Mouse (Mus musculus): Measurements from ENCODE around the gene Cdh23.

The Cdh23 gene

GRCm38 (mm10) chr10:60574851-60575250 is 121.4 kb downstream of the Cdh23 start:
- no peak for DNase-seq

GRCm38 (mm10) chr10:60571491-60571890 is 124.8 kb downstream of the Cdh23 start:
- DNase-seq = no peak

DNA sequence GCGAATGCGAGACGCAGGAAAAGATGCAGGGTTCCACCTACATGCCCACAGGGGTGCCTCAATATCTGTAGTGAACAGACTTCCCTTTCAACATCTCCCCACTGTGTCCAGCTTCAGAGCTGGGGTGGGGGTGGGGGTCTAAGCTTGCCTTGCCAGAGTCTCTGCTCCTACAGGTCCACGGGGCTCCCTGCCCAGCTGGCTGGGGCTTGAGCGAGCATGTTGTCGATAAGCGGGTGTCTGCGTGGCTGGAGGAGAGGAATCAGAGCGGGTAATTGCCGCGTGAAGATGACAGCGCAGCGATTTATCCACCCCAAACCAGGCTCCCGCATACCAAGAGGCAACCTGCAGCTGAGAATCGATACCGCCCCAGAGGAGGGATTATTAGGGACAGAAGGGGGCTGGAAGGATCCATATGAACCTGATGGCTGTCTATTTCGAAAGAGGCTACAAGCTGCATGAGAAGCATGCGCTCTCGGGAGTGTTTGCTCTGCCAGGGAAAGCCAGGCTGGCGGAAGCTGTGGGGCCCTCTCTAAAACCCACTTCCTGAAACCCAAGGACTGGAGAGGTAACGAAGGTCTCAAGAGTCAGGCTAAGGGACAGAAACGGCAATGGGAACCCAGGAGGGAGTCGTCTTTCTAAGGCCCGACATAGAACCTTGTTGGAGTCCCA is 129.8 kb downstream of the Cdh23 start:
- no peak for DNase-seq

DNA sequence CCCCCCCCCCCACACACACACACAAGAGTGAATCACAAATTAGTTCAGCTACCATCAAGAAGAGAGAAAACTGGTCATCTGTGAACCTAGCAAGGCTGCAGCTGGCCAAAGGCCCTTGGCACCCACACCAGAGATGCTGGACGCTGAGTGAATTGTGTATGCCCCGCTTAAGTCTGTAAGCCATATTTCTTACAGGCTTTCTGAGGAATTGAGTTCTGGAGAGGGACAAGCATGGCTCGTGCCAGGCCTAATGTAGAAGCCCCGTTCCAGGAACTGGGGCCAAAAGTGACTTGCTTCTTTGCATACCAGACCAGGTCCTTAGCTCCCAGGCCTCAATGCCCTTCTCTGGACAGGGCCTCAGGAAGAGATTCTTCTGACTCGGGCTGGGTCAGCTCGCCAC is 132.2 kb downstream of the Cdh23 start:
- no peak for DNase-seq

- no peak for DNase-seq
Observed at GRCm38 (mm10) chr10:60562946-60563345, 133.3 kb downstream of the Cdh23 start.

DNA sequence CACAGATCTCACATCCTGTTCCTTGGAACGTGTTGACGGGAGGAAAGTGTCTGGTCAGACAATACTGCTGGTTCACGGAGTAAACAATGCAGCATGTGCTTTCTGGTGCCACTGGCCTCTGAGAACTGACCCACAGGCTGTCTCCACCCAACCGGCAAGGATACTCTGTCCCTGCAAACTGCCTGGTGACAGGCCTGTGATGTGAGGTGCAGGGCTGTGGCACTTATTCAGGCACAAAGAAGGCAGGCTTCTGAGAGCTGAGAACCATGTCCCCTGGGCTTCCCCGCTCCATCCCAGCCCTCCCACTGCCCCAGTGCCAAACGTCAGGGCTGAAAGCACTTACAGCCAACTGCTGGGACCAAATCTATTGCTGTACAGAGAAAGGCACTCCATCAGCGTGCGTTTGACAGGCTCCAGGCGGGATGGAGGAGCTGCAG is 137.8 kb downstream of the Cdh23 start:
- no peak for DNase-seq

DNA sequence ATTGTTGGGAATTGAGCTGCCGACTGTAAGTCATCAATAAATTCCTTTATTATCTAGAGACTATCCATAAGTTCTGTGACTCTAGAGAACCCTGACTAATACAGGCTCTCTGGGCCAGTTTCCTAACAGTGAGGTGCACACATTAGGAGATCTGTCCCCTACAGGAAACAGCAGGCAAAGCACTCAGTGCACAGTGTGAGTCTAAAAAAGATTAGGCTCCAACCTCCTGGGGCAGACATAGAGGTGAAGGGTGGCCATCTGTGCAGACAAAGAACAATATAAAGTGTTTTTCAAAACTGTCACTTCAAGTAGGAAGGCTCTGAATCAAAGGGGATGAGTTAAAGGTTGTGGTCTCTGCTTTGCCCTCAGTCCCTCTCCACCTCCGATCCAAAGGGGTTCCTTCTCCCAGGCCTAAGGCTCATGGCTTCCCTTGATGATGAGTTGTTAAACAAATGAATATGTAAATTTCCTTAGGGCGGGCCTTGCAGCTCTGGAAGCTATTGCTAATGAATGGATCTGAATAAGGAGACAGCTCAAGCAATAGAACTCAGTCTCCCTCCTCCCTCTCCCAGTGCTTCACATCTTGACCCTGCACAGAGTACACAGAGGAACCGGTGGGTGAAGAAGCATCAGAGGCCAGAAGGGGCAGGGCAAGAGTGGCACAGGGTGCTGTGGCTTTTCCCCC is 143.2 kb downstream of the Cdh23 start:
- no peak for DNase-seq

DNA sequence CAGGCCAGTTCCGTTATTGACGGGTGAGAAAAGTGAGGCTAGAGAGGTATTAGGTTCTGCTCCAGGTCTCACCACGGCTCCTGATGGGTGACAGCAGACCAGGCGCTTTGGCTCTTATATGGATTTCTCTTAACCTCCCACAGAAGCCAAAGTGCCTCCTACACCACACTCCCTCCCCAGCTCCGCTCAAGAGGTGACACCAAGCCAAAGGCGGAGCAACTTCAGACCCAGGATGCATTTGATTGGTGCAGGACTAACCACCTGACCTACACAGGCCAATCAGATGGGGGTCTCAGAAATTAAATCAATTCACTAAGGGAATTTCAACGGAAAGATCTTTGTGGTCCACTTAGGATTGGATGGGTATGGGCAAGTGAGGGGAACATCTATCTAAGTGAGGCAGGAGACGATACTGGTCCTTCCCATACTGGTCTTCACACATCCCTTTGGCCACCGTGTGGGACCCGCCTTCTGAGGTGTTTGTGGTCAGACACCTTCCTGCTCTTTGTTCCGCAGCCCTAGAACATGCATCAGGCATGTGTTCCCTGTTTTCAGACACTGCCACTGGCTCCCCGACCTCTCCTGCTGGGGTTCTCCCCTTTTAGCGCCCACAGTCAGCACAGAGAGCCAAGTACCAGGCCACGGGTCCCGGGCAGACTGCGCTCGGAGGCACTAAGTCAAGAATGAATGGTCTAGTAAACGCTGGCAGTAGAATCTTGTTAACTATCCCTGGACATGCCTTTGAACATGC is 157.0 kb downstream of the Cdh23 start:
- DNase-seq = no peak

GRCm38 (mm10) chr10:60536098-60536811 is 160.0 kb downstream of the Cdh23 start:
- DNase-seq = no peak

DNA sequence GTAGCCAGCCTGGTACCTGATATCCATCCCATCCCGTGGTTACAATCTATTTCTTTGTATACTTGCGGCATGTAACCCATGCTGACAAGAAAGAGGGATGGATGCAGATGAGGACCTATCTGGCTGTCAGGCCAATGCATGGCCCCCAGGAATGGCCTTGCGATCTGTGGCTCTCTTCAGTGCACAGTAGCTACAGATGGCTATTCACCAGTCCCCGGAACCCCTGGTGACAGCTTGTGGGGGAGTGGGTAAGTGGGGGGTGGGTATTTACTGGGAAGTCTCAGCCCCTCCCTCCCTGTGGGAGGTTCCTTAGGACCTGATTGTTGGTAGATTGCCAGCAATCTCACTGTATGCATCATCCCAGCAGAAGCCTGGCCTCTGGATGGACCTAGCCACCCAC is 163.8 kb downstream of the Cdh23 start:
- no peak for DNase-seq

- peak; percentile 39 for DNase-seq
Observed at GRCm38 (mm10) chr10:60531349-60531748, 164.9 kb downstream of the Cdh23 start.

- no peak for DNase-seq
Observed at GRCm38 (mm10) chr10:60530633-60531032, 165.7 kb downstream of the Cdh23 start.

DNA sequence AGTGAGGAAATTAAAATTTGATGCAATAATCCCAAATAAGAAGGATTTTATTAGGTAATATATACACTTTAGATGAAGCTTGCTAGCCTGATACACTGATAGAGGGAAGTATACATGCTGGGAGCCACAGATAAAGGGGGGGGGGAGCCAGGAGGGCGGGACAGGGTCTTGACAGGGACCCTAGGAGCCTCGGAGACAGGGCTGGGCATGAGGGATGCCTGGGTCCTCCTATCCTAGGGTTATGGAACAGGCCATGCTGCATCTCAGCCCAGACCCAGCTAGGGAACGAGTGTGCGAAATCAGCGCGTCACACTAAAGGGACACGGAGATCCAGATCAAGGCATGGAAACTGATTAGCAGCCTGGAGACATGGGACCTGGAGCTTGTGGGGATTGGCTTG is 168.3 kb downstream of the Cdh23 start:
- no peak for DNase-seq

DNA sequence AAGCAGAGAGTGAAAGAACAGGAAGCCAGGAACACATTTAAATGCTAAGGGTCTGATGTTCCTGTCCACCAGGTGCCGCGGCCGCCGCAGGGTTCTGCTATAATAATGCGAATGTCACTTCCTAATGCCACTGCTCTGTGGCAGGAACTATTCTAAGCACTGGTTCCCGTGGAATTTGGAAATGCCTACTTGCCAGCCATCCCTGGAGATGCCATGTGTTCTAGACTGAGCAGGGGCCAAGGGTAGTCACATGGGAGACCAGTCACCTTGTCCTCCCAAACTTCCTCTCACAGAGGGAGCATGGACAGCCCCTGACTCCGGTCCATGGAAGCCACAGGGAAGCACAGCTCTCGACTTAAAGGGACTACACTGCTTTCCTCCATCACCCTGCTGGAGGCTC is 171.2 kb downstream of the Cdh23 start:
- DNase-seq = no peak

- DNase-seq = no peak
Observed at GRCm38 (mm10) chr10:60516286-60516685, 180.0 kb downstream of the Cdh23 start.

DNA sequence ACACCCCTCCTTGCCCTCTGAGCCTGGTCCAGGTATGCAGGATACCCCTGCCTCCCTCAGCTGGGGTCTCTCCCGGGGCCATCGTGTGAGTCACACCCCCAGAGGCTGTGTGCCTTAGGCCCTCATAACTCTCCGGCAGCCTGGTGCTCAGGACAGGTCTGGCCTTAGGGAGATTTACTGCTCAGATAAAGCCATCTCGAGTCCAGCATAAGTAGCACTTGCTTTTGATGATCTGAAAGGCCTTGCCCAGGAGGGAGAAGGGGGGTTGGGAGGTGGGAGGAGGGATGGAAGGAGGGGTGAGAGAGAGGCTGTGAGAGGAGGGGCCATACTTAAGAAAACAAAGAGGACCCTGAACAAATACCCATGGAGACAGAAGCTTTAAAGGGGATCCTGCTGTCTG is 197.8 kb downstream of the Cdh23 start:
- no peak for DNase-seq

- DNase-seq = no peak
Observed at GRCm38 (mm10) chr10:60495070-60495469, 201.2 kb downstream of the Cdh23 start.

DNA sequence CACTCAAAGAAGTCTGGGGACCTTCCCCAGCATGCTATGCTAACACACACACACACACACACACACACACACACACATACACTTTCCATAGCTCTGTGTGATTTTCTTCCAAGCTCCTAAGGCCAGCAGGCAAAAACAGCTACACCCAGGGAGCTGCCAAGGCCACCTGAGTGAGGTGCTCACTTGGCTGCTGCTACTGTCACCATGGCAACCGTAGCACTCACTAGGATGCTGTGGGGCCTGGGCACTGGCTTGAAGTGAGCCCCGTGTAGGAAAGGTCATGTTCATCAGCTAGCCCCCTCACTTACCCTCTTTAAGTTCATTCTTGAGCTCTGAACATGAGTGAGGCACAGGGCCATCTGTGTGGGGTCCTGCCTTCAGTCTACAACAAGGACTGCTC is 204.8 kb downstream of the Cdh23 start:
- no peak for DNase-seq

DNA sequence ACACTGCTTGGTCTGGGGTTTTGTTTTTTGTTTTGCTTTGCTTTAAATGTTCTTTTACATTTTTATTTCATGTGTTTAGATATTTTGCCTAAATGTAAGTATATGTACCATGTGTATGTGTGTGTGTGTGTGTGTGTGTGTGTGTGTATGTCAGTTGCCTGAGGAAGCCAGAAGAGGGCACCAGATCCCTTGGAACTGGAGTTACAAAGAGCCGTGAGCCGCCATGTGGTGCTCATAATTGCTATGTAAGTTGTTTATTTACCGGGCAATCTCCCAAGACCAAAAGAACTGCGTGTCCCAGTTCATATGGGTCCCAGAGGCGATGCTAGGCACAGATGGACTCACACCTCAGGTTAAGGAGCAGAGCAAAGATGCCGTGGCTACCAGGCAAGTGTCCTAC is 214.9 kb downstream of the Cdh23 start:
- DNase-seq = no peak

DNA sequence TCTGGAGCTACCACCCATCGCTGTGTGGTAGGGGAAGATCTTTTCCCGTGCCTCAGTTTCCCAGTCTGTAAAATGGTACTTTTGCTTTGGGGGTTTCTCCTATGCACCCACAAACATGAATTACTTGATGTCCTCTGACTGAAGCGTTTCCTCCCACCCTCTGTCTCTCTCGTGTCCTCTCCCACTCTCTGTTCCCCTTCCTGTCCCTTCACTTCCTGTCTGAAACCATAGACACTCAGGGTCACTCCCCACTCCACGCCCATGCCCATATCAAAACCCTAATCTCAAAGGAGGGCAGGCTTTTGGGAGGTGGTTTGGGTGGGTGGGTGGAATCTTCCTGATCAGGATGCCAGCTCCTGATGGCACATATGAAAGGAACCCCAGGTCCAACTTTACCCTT is 221.7 kb downstream of the Cdh23 start:
- DNase-seq = no peak

DNA sequence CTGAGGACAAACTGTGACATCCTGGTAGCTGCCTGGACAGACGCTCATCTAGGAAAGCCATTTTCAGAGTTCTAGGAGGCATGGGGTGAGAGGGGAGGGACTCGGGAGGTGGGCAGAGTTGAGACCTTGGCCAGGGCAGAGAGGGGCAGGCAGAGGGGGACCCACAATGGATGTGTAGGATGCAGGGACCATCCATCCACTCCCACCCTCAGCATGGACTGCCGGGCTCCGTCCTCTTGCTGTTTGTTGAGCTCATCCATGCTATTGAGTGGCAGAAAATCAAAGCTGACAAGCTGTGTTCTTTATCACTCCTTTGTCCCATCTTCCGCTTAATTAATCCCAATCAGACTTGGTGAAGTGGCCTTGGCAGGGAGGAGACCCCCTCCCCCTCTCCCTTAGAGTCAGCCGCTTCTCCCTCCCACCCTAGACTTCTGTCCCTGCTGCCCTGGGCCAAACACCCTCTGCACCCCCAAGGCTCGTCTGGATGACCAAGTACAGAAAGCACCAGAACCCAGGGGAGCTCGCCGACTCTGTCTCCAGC is 222.4 kb downstream of the Cdh23 start:
- no peak for DNase-seq

DNA sequence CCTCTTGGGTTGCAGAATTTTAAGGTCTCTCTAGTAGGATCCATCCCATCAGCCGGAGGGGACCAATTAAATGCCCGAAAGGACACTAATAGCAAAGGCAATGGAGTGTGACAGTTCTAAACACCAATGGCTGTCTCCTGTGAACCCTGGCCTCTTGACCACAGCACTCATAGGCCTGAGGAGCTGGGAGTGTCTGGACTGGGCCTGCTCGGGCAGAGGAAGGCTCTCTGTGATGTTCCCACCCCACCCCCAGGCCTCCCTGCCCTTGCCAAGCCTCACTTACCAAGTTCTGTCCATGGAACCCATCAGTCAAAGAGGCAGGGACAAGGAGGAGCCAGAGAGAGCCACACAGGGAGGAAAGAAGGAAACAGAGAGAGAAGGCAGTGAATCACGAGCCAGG is 228.5 kb downstream of the Cdh23 start:
- no peak for DNase-seq

Measured in right cerebral cortex, adult 18-20 months (tissue).